Mouse (Mus musculus) intestine, embryonic 15.5 days (tissue): Measurements from ENCODE around the gene Fam219b. TPM values are rescaled to one million over a fixed set of nuclear protein-coding genes. Genes with fewer than 3 reads are reported as not detected.

Experiments
- ATAC-seq: fragments of 200-750 bp; cut with Nextera tagmentation; 2 replicates; pipeline ENCODE4 v1.8.0; 2017; ENCODE audit warnings: moderate TSS enrichment, moderate library complexity
- H3K27ac ChIP-seq: fragments of 300-500 bp; sonication (generic); 2 replicates; pipeline ENCODE4 v1.5.1; 2015; ENCODE audit warnings: mild to moderate bottlenecking, inconsistent platforms
- H3K27me3 ChIP-seq: fragments of 300-500 bp; sonication (generic); replicated peaks from 2 replicates; pipeline ENCODE4 v1.6.1; 2015; ENCODE audit warnings: inconsistent platforms
- H3K36me3 ChIP-seq: fragments of 300-500 bp; sonication (generic); 2 replicates; pipeline ENCODE4 v1.6.1; 2015; ENCODE audit warnings: inconsistent platforms
- H3K4me1 ChIP-seq: fragments of 300-500 bp; sonication (generic); replicated peaks from 2 replicates; pipeline ENCODE4 v1.6.1; 2015; ENCODE audit warnings: inconsistent platforms
- H3K4me2 ChIP-seq: fragments of 300-500 bp; sonication (generic); replicated peaks from 2 replicates; pipeline ENCODE4 v1.6.1; 2015; ENCODE audit warnings: mild to moderate bottlenecking, inconsistent platforms
- H3K4me3 ChIP-seq: fragments of 300-500 bp; sonication (generic); replicated peaks from 2 replicates; pipeline ENCODE4 v1.5.1; 2015; ENCODE audit warnings: inconsistent platforms
- H3K9ac ChIP-seq: fragments of 300-500 bp; sonication (generic); 2 replicates; pipeline ENCODE4 v1.6.1; 2015; ENCODE audit warnings: inconsistent platforms
- H3K9me3 ChIP-seq: fragments of 300-500 bp; sonication (generic); 2 replicates; pipeline ENCODE4 v1.6.1; 2016; ENCODE audit warnings: inconsistent platforms
- WGBS: fragments of 180-500 bp; shearing (Covaris S2); methylation state at CpG from one replicate; pipeline ENCODE4 v1.1.7; 2015; 5-methylcytosine and 5-hydroxymethylcytosine counted together
- polyA plus RNA-seq: library from polyadenylated mRNA; unstranded; fragments of >200 nt; fragmentation: Nextera tagmentation; extraction: Ambion mirVana; gene quantifications from 2 replicates; pipeline ENCODE4 v1.2.1, GENCODE M21; 2015

The Fam219b gene
- polyA plus RNA-seq: 17.2 and 18.2 TPM in 2 replicates

DNA sequence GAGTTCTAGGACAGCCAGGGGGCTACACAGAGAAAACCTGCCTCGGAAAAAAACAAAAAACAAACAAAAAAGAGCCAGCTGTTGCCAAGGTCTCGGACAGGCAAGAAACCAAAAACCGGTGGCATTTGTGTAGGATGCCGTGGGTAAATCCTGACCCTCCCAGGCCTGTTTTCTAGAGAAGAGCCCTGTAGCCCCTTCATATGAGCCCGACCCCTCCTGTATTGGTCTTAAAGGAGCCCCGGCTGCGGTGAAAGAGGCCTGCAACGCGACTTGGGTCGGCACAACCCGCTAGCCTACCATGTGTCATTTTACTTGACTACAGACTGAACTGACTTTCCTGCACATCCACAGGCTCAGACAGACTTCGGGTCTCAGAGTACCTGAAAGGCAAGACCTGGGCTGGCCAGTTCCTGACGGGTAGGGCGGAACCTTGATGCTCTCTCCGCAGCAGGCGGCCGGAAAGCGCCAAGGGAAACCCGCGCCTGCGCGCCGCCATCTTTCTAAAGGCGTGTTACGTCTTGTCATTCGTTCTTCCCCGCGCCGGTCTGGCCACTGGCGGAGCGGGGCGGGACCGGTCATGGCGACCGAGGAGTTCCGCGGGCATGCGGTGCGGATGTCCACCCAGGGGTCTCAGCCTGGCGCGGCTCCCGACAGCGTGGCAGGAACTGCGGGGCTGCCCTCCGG is at the start of gene Fam219b:
Gene Fam219b (plus strand): TSS at position 485 of the 684 bp plus-strand sequence.
- H3K4me2 ChIP-seq: peak within 1 kb of the TSS; percentile 75
- H3K27ac ChIP-seq: peak within 1 kb of the TSS; percentile 86
- H3K4me3 ChIP-seq: peak within 1 kb of the TSS; percentile 96
- H3K4me1 ChIP-seq: peaks cover 14% of the 10 kb centered on the region
- H3K9me3 ChIP-seq: no peaks in the 10 kb centered on the region
- H3K9ac ChIP-seq: peak within 1 kb of the TSS; percentile 88
- peak; percentile 93 for ATAC-seq
- WGBS: 2% methylated on average over 45 of the region's 45 CpGs
- no peaks in the 10 kb centered on the region for H3K27me3 ChIP-seq
- H3K36me3 ChIP-seq: peaks cover 29% of the 10 kb centered on the region

- Histone ChIP-seq H3K27ac (no peak overlapping the region), H3K36me3 (no peaks in the 10 kb centered on the region), H3K9me3 (no peaks in the 10 kb centered on the region), H3K4me1 (no peaks in the 10 kb centered on the region), H3K9ac (no peak overlapping the region), H3K4me3 (no peak overlapping the region), H3K4me2 (no peak overlapping the region), H3K27me3 (no peaks in the 10 kb centered on the region; the same call in 1 of the 2 replicates)
- WGBS: 67% methylated on average over 7 of the region's 7 CpGs
- no peak for ATAC-seq
These were observed 49.5 kb upstream of the Fam219b start for GRCm38 (mm10) chr9:57487807-57488206.

DNA sequence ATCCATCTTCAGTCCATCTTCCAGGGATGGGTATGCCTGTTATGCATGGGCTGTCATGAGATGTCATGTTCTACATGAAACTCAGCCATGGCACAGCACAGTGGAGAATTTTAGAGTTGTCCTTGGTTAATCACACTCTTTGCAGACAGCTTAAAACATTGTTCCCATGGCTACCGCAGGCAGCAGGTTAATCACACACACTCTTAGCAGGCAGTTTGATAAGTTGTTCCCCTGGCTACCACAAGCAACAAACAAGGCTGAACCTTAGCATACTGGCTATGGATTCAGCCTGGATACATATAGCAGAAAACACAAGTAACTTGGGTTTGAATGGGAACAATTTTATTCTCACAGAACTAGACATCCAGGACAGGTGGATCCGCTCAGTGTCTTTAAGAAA is 43.8 kb upstream of the Fam219b start:
- H3K4me2 ChIP-seq: no peak overlapping the region
- no peaks in the 10 kb centered on the region for H3K36me3 ChIP-seq
- no peaks in the 10 kb centered on the region for H3K9me3 ChIP-seq
- no peak overlapping the region for H3K4me3 ChIP-seq
- WGBS: 91% methylated on average over 2 of the region's 2 CpGs
- H3K9ac ChIP-seq: no peak overlapping the region
- H3K4me1 ChIP-seq: no peaks in the 10 kb centered on the region
- H3K27ac ChIP-seq: no peak overlapping the region
- ATAC-seq: no peak
- no peaks in the 10 kb centered on the region for H3K27me3 ChIP-seq

DNA sequence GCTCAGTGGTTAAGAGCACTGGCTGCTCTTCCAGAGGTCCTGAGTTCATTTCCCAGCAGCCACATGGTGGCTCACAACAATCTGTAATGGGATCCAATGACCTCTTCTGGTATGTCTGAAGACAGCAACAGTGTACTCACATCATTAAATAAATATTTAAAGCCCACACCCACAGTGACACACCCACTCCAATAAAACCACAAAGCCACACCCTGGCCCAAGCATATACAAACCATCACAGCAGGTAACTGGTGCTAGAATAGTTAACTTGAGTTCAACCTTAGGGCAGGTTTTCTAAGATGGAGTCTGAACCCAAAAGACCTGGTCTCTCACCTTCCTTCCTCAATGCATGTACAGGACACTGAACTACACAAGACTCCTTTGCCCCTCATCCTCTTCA is 42.4 kb upstream of the Fam219b start:
- no peak for ATAC-seq
- H3K4me3 ChIP-seq: no peak overlapping the region
- H3K9ac ChIP-seq: no peak overlapping the region
- no peak overlapping the region for H3K27ac ChIP-seq
- H3K4me1 ChIP-seq: no peaks in the 10 kb centered on the region
- H3K9me3 ChIP-seq: no peaks in the 10 kb centered on the region
- H3K27me3 ChIP-seq: peaks cover 6% of the 10 kb centered on the region; the same call in 1 of the 2 replicates
- H3K36me3 ChIP-seq: no peaks in the 10 kb centered on the region
- no peak overlapping the region for H3K4me2 ChIP-seq

DNA sequence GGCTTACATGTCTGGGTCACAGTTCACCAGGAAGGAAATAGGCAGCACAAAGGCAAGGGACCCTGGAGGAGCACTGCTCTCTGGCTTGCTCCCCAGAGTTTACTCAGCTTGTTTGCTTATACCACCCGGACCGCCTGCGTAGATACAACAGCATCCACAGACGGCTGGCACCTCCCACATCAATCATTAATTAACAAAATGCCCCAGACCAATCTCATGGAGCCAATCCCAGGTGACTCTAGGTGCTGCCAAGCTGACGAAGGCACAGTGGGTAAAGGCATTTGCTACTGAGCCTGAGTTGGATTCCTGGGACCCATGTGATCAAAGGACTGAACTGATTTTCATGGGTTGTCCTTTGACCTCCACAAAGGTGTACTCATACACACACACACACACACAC is 40.1 kb upstream of the Fam219b start:
- no peak overlapping the region for H3K9ac ChIP-seq
- peaks cover 3% of the 10 kb centered on the region; the same call in 1 of the 2 replicates for H3K4me1 ChIP-seq
- peaks cover 28% of the 10 kb centered on the region for H3K27me3 ChIP-seq
- WGBS: 54% methylated on average over 5 of the region's 5 CpGs
- no peak overlapping the region for H3K27ac ChIP-seq
- no peaks in the 10 kb centered on the region for H3K36me3 ChIP-seq
- no peak overlapping the region for H3K4me3 ChIP-seq
- H3K4me2 ChIP-seq: no peak overlapping the region
- no peaks in the 10 kb centered on the region for H3K9me3 ChIP-seq
- ATAC-seq: no peak

GRCm38 (mm10) chr9:57498536-57498935 is 38.8 kb upstream of the Fam219b start:
- no peak for ATAC-seq
- Histone ChIP-seq H3K27ac (no peak overlapping the region), H3K4me3 (no peak overlapping the region), H3K36me3 (no peaks in the 10 kb centered on the region), H3K4me2 (no peak overlapping the region), H3K9ac (no peak overlapping the region), H3K9me3 (no peaks in the 10 kb centered on the region), H3K27me3 (peaks cover 41% of the 10 kb centered on the region), H3K4me1 (peaks cover 12% of the 10 kb centered on the region)
- WGBS: 60% methylated on average over 7 of the region's 7 CpGs

DNA sequence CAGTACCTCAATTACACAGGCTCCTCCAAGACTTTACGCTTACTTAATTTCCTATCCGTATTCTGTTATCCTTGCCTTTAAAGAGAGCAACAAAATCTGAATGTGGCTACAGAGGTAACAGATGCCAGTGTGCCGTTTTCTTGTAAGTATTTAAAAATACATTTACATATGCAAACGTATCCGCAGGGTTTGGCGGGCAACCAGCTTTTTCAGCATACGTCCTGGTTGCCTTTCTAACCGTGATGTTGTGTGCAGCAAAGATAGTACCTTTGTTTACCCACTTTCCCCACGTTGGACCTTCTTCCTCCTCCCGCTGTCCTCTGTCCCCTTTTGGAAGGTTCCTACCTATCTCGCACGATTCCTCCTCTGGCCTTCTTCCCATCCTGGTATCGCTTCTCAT is 35.9 kb upstream of the Fam219b start:
- H3K4me3 ChIP-seq: no peak overlapping the region
- 13% methylated on average over 13 of the region's 13 CpGs for WGBS

DNA sequence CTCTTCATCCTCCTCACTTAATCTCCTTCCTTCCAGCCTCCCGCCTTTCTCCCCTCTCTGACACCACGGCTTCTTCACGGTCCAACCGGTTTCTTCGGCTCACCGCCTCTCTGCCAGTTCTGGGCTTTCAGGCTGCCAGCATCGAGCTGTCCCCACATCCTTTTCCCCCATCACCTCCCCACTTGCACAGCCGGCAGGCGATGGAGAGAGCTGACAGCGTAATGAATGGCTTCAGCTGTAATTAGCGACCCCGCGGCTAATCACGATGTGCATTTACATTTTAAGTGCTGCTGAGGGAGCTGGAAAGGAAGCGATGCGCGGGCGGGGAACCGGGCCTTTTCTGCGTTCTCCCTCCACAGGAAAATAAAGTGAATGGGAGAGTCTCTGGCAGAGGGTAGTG is 35.5 kb upstream of the Fam219b start:
- Histone ChIP-seq H3K4me3 (no peak overlapping the region), H3K4me2 (0 out of 2 replicates have a peak overlapping the region, but pooled peaks have one; percentile 24)

More for the DNA sequence above, 35.9 kb upstream of the Fam219b start:
- peaks cover 68% of the 10 kb centered on the region for H3K27me3 ChIP-seq
- no peak overlapping the region for H3K9ac ChIP-seq
- no peaks in the 10 kb centered on the region for H3K9me3 ChIP-seq
- no peak for ATAC-seq
- no peaks in the 10 kb centered on the region for H3K36me3 ChIP-seq
- peaks cover 36% of the 10 kb centered on the region for H3K4me1 ChIP-seq
- H3K27ac ChIP-seq: no peak overlapping the region
- H3K4me2 ChIP-seq: 0 out of 2 replicates have a peak overlapping the region, but pooled peaks have one; percentile 24

DNA sequence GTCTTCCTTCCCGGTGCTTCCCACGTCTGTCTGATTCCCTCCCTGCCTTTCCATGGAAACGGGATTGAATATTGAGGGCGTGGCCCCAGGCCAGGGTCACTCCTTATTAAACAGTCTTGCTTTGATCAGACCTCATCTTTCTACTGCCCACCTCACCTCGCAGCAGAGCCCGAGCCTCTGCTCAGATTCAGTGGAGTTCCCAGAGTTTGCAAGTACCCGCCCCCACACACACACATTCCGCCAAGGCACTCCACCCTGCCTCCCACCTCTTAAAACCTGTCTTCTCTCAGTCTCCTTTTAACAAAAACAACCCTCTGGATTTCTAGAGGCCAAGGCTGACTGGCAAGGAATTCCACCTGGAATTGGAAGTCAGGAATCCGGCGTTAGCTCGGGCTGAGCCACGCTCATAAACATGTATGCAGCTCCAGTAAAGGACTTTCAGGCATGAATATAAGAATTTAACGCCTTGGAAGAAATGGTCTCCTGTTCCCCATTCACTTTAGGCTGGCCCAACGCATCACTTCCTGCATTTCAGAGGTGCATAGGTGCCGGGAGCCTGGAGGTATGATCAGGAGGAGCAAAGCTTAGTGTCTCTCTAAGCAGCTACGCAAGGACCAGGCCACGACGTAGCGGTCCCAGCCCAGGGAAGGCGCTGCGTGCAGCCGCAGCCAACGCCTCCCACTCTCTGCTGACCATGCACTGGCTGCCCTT is 34.3 kb upstream of the Fam219b start:
- H3K27me3 ChIP-seq: peaks cover 69% of the 10 kb centered on the region
- WGBS: 5% methylated on average over 23 of the region's 23 CpGs
- no peak overlapping the region; the same call in 1 of the 2 replicates for H3K9ac ChIP-seq
- H3K36me3 ChIP-seq: no peaks in the 10 kb centered on the region
- ATAC-seq: 0 out of 2 replicates have a peak, but pooled peaks have one; percentile 5
- peak overlapping the region; percentile 95 for H3K4me2 ChIP-seq
- H3K9me3 ChIP-seq: no peaks in the 10 kb centered on the region
- H3K4me3 ChIP-seq: peak overlapping the region; percentile 46
- H3K27ac ChIP-seq: no peak overlapping the region
- peaks cover 36% of the 10 kb centered on the region for H3K4me1 ChIP-seq

More for the DNA sequence above, 35.5 kb upstream of the Fam219b start:
- 7% methylated on average over 20 of the region's 20 CpGs for WGBS
- no peak for ATAC-seq
- H3K9me3 ChIP-seq: no peaks in the 10 kb centered on the region
- peaks cover 36% of the 10 kb centered on the region for H3K4me1 ChIP-seq
- no peak overlapping the region for H3K9ac ChIP-seq
- H3K36me3 ChIP-seq: no peaks in the 10 kb centered on the region
- no peak overlapping the region for H3K27ac ChIP-seq
- peaks cover 69% of the 10 kb centered on the region for H3K27me3 ChIP-seq

DNA sequence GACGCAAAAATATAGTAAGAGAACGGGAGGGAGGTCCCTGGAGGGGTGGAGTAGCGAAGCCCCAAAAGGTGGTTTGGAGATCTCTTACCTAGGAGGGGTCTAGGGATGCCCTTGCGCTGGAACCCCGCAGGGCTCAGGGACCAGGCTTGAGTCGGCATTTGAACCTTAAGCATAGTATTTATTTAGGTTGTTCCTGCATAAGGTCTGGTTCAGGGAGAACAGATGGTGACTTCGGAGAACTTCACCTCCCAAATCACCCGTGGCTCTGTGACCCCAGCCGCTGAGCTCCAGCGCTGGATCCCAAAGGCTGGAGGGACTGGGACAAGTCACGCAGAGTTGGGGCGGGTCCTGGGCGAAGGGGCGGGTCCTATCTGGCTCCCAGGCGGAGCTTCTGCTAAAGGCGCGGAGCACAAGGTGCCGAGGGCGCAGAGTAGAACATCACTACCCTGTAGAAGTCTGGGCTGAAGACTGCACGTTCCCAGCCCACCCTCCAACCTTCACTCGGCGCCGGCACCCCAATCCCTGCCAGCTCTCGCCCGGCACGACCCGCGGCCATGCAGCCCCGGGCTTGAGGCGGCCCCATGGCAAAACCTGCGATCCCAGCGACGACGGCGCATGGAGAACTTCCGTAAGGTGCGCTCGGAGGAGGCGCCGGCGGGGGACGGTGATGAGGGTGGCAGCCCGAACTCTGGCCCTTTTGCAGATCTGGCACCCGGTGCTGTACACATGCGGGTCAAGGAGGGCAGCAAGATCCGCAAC is 33.5 kb upstream of the Fam219b start, which contains the start of gene Rpp25:
Gene Rpp25 (plus strand): TSS at position 405 of the 759 bp plus-strand sequence.
- H3K27ac ChIP-seq: no peak within 1 kb of the TSS
- no peaks in the 10 kb centered on the region for H3K9me3 ChIP-seq
- under 1% methylated on average over 46 of the region's 46 CpGs for WGBS
- peak within 1 kb of the TSS; percentile 46 for H3K4me3 ChIP-seq
- peak within 1 kb of the TSS; percentile 39 for H3K9ac ChIP-seq
- peaks cover 69% of the 10 kb centered on the region for H3K27me3 ChIP-seq
- peak within 1 kb of the TSS; percentile 95 for H3K4me2 ChIP-seq
- no peaks in the 10 kb centered on the region for H3K36me3 ChIP-seq
- peak; percentile 86 for ATAC-seq
- H3K4me1 ChIP-seq: peaks cover 36% of the 10 kb centered on the region

- no peak overlapping the region for H3K27ac ChIP-seq
- peak overlapping the region; percentile 39 for H3K9ac ChIP-seq
- peak overlapping the region; percentile 46 for H3K4me3 ChIP-seq
- 1% methylated on average over 34 of the region's 34 CpGs for WGBS
- peak; percentile 83 for ATAC-seq
- H3K36me3 ChIP-seq: no peaks in the 10 kb centered on the region
- peak overlapping the region; percentile 95 for H3K4me2 ChIP-seq
- H3K4me1 ChIP-seq: peaks cover 36% of the 10 kb centered on the region
- H3K9me3 ChIP-seq: no peaks in the 10 kb centered on the region
- H3K27me3 ChIP-seq: peaks cover 69% of the 10 kb centered on the region
These were observed 33.0 kb upstream of the Fam219b start for GRCm38 (mm10) chr9:57504381-57504700.

- 55% methylated on average over 10 of the region's 10 CpGs for WGBS
- Histone ChIP-seq H3K27ac (no peak overlapping the region), H3K4me1 (peaks cover 36% of the 10 kb centered on the region), H3K27me3 (peaks cover 64% of the 10 kb centered on the region), H3K9me3 (no peaks in the 10 kb centered on the region), H3K4me3 (0 out of 2 replicates have a peak overlapping the region, but pooled peaks have one; percentile 46), H3K36me3 (no peaks in the 10 kb centered on the region), H3K9ac (no peak overlapping the region), H3K4me2 (peak overlapping the region; percentile 95)
- no peak for ATAC-seq
These were observed 32.4 kb upstream of the Fam219b start for GRCm38 (mm10) chr9:57504891-57505290.
